Mouse (Mus musculus) forebrain, embryonic 12.5 days (tissue): Measurements from ENCODE around the gene Rps27rt. TPM values are rescaled to one million over a fixed set of nuclear protein-coding genes. Genes with fewer than 3 reads are reported as not detected.
A peak's percentile ranks its signal among the peaks of the same experiment; 100 is the strongest.
"Not testable (repeated sequence)": the region's sequence is repeated elsewhere in the genome, so short reads cannot be mapped to it uniquely, and the experiment has no call there.

ENCODE experiments used
- ATAC-seq: fragments of 200-750 bp; cut with Nextera tagmentation; 2 replicates; pipeline ENCODE4 v1.8.0; 2017; ENCODE audit warnings: moderate TSS enrichment; ENCODE audit not compliant: low FRiP score
- H3K27ac ChIP-seq: fragments of 300-500 bp; sonication (generic); 2 replicates; pipeline ENCODE4 v1.5.1; 2016; ENCODE audit warnings: mild to moderate bottlenecking
- H3K27me3 ChIP-seq: fragments of 300-500 bp; sonication (generic); 2 replicates; pipeline ENCODE4 v1.6.1; 2016; ENCODE audit warnings: mild to moderate bottlenecking
- H3K36me3 ChIP-seq: fragments of 300-500 bp; sonication (generic); replicated peaks from 2 replicates; pipeline ENCODE4 v1.6.1; 2016; ENCODE audit warnings: mild to moderate bottlenecking
- H3K4me1 ChIP-seq: fragments of 300-500 bp; sonication (generic); 2 replicates; pipeline ENCODE4 v1.6.1; 2016
- H3K4me2 ChIP-seq: fragments of 300-500 bp; sonication (generic); 2 replicates; pipeline ENCODE4 v1.6.1; 2016; ENCODE audit warnings: mild to moderate bottlenecking, moderate library complexity
- H3K4me3 ChIP-seq: fragments of 300-500 bp; sonication (generic); replicated peaks from 2 replicates; pipeline ENCODE4 v1.5.1; 2016; ENCODE audit warnings: mild to moderate bottlenecking
- H3K9ac ChIP-seq: fragments of 300-500 bp; sonication (generic); 2 replicates; pipeline ENCODE4 v1.6.1; 2016; ENCODE audit warnings: mild to moderate bottlenecking
- H3K9me3 ChIP-seq: fragments of 300-500 bp; sonication (generic); 2 replicates; pipeline ENCODE4 v1.6.1; 2016
- WGBS: fragments of 180-500 bp; shearing (Covaris S2); methylation state at CpG from one replicate; pipeline ENCODE4 v1.1.7; 2016; 5-methylcytosine and 5-hydroxymethylcytosine counted together
- polyA plus RNA-seq: library from polyadenylated mRNA; unstranded; fragments of >200 nt; fragmentation: Nextera tagmentation; extraction: Ambion mirVana; gene quantifications from 2 replicates; pipeline ENCODE4 v1.2.1, GENCODE M21; 2016

The Rps27rt gene
- polyA plus RNA-seq: 292 and 346 TPM in 2 replicates

GRCm38 (mm10) chr9:114982689-114983360 is at the start of gene Rps27rt:
Rps27rt (minus strand) TSS chr9:114982739.
- peaks cover 24% of the 10 kb centered on the region for H3K27me3 ChIP-seq
- no peak for ATAC-seq
- no peak within 1 kb of the TSS for H3K4me3 ChIP-seq
- no peak within 1 kb of the TSS for H3K4me2 ChIP-seq
- H3K27ac ChIP-seq: no peak within 1 kb of the TSS
- peaks cover 10% of the 10 kb centered on the region for H3K4me1 ChIP-seq
- H3K36me3 ChIP-seq: no peaks in the 10 kb centered on the region
- H3K9ac ChIP-seq: no peak within 1 kb of the TSS
- WGBS: 94% methylated on average over 16 of the region's 16 CpGs
- no peaks in the 10 kb centered on the region for H3K9me3 ChIP-seq

- not testable (repeated sequence) for H3K36me3 ChIP-seq
- 91% methylated on average over 1 of the region's 1 CpGs for WGBS
Measured at GRCm38 (mm10) chr9:115031046-115031445, 48.5 kb upstream of the Rps27rt start.

GRCm38 (mm10) chr9:115030581-115030980 is 48.0 kb upstream of the Rps27rt start:
- Histone ChIP-seq H3K27ac (no peak overlapping the region), H3K9me3 (no peaks in the 10 kb centered on the region), H3K27me3 (peaks cover 25% of the 10 kb centered on the region), H3K4me3 (no peak overlapping the region), H3K9ac (no peak overlapping the region), H3K4me2 (no peak overlapping the region), H3K36me3 (no peaks in the 10 kb centered on the region), H3K4me1 (peaks cover 15% of the 10 kb centered on the region)
- no peak for ATAC-seq
- WGBS: 24% methylated on average over 4 of the region's 4 CpGs

More at GRCm38 (mm10) chr9:115031046-115031445, 48.5 kb upstream of the Rps27rt start:
- H3K9me3 ChIP-seq, H3K27ac ChIP-seq, H3K4me3 ChIP-seq, H3K9ac ChIP-seq, H3K4me2 ChIP-seq, ATAC-seq: not testable (repeated sequence)
- peaks cover 15% of the 10 kb centered on the region for H3K4me1 ChIP-seq
- H3K27me3 ChIP-seq: peaks cover 28% of the 10 kb centered on the region

GRCm38 (mm10) chr9:115029307-115029706 is 46.8 kb upstream of the Rps27rt start:
- 0% methylated on average over 3 of the region's 3 CpGs for WGBS
- H3K4me3 ChIP-seq: no peak overlapping the region

GRCm38 (mm10) chr9:115023708-115024383 is 41.3 kb upstream of the Rps27rt start:
- H3K4me1 ChIP-seq: peaks cover 2% of the 10 kb centered on the region
- ATAC-seq: no peak
- H3K9ac ChIP-seq: no peak overlapping the region
- H3K27me3 ChIP-seq: no peaks in the 10 kb centered on the region
- H3K36me3 ChIP-seq: no peaks in the 10 kb centered on the region
- no peaks in the 10 kb centered on the region for H3K9me3 ChIP-seq
- no peak overlapping the region for H3K4me2 ChIP-seq
- no peak overlapping the region for H3K27ac ChIP-seq
- 93% methylated on average over 10 of the region's 10 CpGs for WGBS
- H3K4me3 ChIP-seq: no peak overlapping the region

More at GRCm38 (mm10) chr9:115029307-115029706, 46.8 kb upstream of the Rps27rt start:
- H3K27me3 ChIP-seq: peaks cover 21% of the 10 kb centered on the region
- no peaks in the 10 kb centered on the region for H3K9me3 ChIP-seq
- peak overlapping the region; percentile 21; the same call in 1 of the 2 replicates for H3K27ac ChIP-seq
- ATAC-seq: peak; percentile 65
- no peak overlapping the region for H3K9ac ChIP-seq
- H3K4me2 ChIP-seq: no peak overlapping the region
- no peaks in the 10 kb centered on the region for H3K36me3 ChIP-seq
- H3K4me1 ChIP-seq: peaks cover 15% of the 10 kb centered on the region

GRCm38 (mm10) chr9:115023137-115023536 is 40.6 kb upstream of the Rps27rt start:
- Histone ChIP-seq H3K4me3 (no peak overlapping the region), H3K4me1 (no peaks in the 10 kb centered on the region), H3K27ac (no peak overlapping the region), H3K4me2 (no peak overlapping the region), H3K9me3 (no peaks in the 10 kb centered on the region), H3K9ac (no peak overlapping the region), H3K36me3 (no peaks in the 10 kb centered on the region), H3K27me3 (no peaks in the 10 kb centered on the region)
- 73% methylated on average over 3 of the region's 3 CpGs for WGBS
- no peak for ATAC-seq

GRCm38 (mm10) chr9:115021419-115021818 is 38.9 kb upstream of the Rps27rt start:
- no peak overlapping the region for H3K9ac ChIP-seq
- no peak overlapping the region for H3K4me3 ChIP-seq
- H3K27me3 ChIP-seq: no peaks in the 10 kb centered on the region
- H3K36me3 ChIP-seq: no peaks in the 10 kb centered on the region
- no peaks in the 10 kb centered on the region for H3K9me3 ChIP-seq
- WGBS: 80% methylated on average over 2 of the region's 2 CpGs
- ATAC-seq: no peak
- H3K27ac ChIP-seq: no peak overlapping the region
- no peak overlapping the region for H3K4me2 ChIP-seq
- H3K4me1 ChIP-seq: no peaks in the 10 kb centered on the region

- H3K4me3 ChIP-seq: no peak overlapping the region
- H3K36me3 ChIP-seq: no peaks in the 10 kb centered on the region
- ATAC-seq: no peak
- 0 out of 2 replicates have a peak, but pooled peaks cover 5% of the 10 kb centered on the region for H3K9me3 ChIP-seq
- H3K9ac ChIP-seq: no peak overlapping the region
- H3K4me2 ChIP-seq: no peak overlapping the region
- no peaks in the 10 kb centered on the region for H3K27me3 ChIP-seq
- no peak overlapping the region for H3K27ac ChIP-seq
- H3K4me1 ChIP-seq: no peaks in the 10 kb centered on the region
- 91% methylated on average over 7 of the region's 7 CpGs for WGBS
Measured at GRCm38 (mm10) chr9:115020141-115020540, 37.6 kb upstream of the Rps27rt start.

- no peaks in the 10 kb centered on the region for H3K27me3 ChIP-seq
- no peak overlapping the region for H3K4me3 ChIP-seq
- 68% methylated on average over 12 of the region's 12 CpGs for WGBS
Measured at GRCm38 (mm10) chr9:115012367-115012766, 29.8 kb upstream of the Rps27rt start.

GRCm38 (mm10) chr9:115008194-115008593 is 25.7 kb upstream of the Rps27rt start:
- no peak overlapping the region for H3K9ac ChIP-seq
- no peaks in the 10 kb centered on the region for H3K4me1 ChIP-seq
- H3K4me3 ChIP-seq: no peak overlapping the region
- no peaks in the 10 kb centered on the region for H3K36me3 ChIP-seq
- H3K4me2 ChIP-seq: no peak overlapping the region
- peaks cover 6% of the 10 kb centered on the region for H3K9me3 ChIP-seq
- WGBS: 87% methylated on average over 7 of the region's 7 CpGs
- H3K27ac ChIP-seq: no peak overlapping the region
- H3K27me3 ChIP-seq: no peaks in the 10 kb centered on the region
- ATAC-seq: no peak

More at GRCm38 (mm10) chr9:115012367-115012766, 29.8 kb upstream of the Rps27rt start:
- H3K9me3 ChIP-seq: peaks cover 11% of the 10 kb centered on the region
- H3K4me1 ChIP-seq: peaks cover 4% of the 10 kb centered on the region; the same call in 1 of the 2 replicates
- ATAC-seq: no peak
- H3K9ac ChIP-seq: no peak overlapping the region
- no peak overlapping the region for H3K4me2 ChIP-seq
- no peaks in the 10 kb centered on the region for H3K36me3 ChIP-seq
- H3K27ac ChIP-seq: no peak overlapping the region

GRCm38 (mm10) chr9:115007776-115008175 is 25.2 kb upstream of the Rps27rt start:
- ATAC-seq: no peak
- Histone ChIP-seq H3K4me2 (no peak overlapping the region), H3K9me3 (peaks cover 6% of the 10 kb centered on the region)

GRCm38 (mm10) chr9:115005446-115005845 is 22.9 kb upstream of the Rps27rt start:
- H3K4me1 ChIP-seq: no peaks in the 10 kb centered on the region
- H3K36me3 ChIP-seq: no peaks in the 10 kb centered on the region
- WGBS: 90% methylated on average over 10 of the region's 10 CpGs
- ATAC-seq: no peak
- no peaks in the 10 kb centered on the region for H3K27me3 ChIP-seq
- no peak overlapping the region for H3K27ac ChIP-seq
- H3K9ac ChIP-seq: no peak overlapping the region
- peaks cover 6% of the 10 kb centered on the region for H3K9me3 ChIP-seq
- no peak overlapping the region for H3K4me2 ChIP-seq
- H3K4me3 ChIP-seq: no peak overlapping the region

More at GRCm38 (mm10) chr9:115007776-115008175, 25.2 kb upstream of the Rps27rt start:
- Histone ChIP-seq H3K36me3 (no peaks in the 10 kb centered on the region), H3K9ac (no peak overlapping the region), H3K4me1 (no peaks in the 10 kb centered on the region), H3K27me3 (no peaks in the 10 kb centered on the region), H3K4me3 (no peak overlapping the region), H3K27ac (no peak overlapping the region)
- WGBS: 88% methylated on average over 6 of the region's 6 CpGs
